Mouse (Mus musculus) hindbrain, embryonic 14.5 days (tissue): ENCODE measurements at regions not wholly inside any gene's neighbourhood (a gene's known extent, or its start where the extent isn't known, plus 50 kb on each side); places are given as distances from the start of the nearest gene placed in this dataset.

Experiments
- ATAC-seq: fragments of 200-750 bp; cut with Nextera tagmentation; 2 replicates; pipeline ENCODE4 v1.8.0; 2017; ENCODE audit warnings: moderate number of reproducible peaks, mild to moderate bottlenecking, moderate TSS enrichment, moderate library complexity; ENCODE audit not compliant: low FRiP score
- DNase-seq: peaks from one replicate; pipeline ENCODE4 v3.0.0-alpha.2; 2015; ENCODE audit warnings: low spot score
- H3K27ac ChIP-seq: fragments of 300-500 bp; sonication (generic); 2 replicates; pipeline ENCODE4 v1.5.1; 2014; ENCODE audit warnings: mild to moderate bottlenecking, moderate library complexity
- H3K27me3 ChIP-seq: fragments of 300-500 bp; sonication (generic); 2 replicates; pipeline ENCODE4 v1.6.1; 2014; ENCODE audit warnings: mild to moderate bottlenecking, low read length, mixed read lengths; ENCODE audit not compliant: control insufficient read depth, insufficient read depth
- H3K36me3 ChIP-seq: fragments of 300-500 bp; sonication (generic); replicated peaks from 2 replicates; pipeline ENCODE4 v1.6.1; 2014; ENCODE audit not compliant: control insufficient read depth, insufficient read depth
- H3K4me1 ChIP-seq: fragments of 300-500 bp; sonication (generic); replicated peaks from 2 replicates; pipeline ENCODE4 v1.6.1; 2014; ENCODE audit warnings: antibody characterized with exemption, low read length, mixed read lengths; ENCODE audit not compliant: control insufficient read depth, insufficient read depth
- H3K4me2 ChIP-seq: fragments of 300-500 bp; sonication (generic); replicated peaks from 2 replicates; pipeline ENCODE4 v1.6.1; 2014; ENCODE audit warnings: mild to moderate bottlenecking, moderate library complexity
- H3K4me3 ChIP-seq: fragments of 300-500 bp; sonication (generic); replicated peaks from 2 replicates; pipeline ENCODE4 v1.5.1; 2014; ENCODE audit warnings: mild to moderate bottlenecking, low read length
- H3K9ac ChIP-seq: fragments of 300-500 bp; sonication (generic); 2 replicates; pipeline ENCODE4 v1.6.1; 2014
- H3K9me3 ChIP-seq: fragments of 300-500 bp; sonication (generic); 2 replicates; pipeline ENCODE4 v1.6.1; 2016; ENCODE audit warnings: low read length; ENCODE audit not compliant: control insufficient read depth
- WGBS: fragments of 180-500 bp; shearing (Covaris S2); extraction: QIAGEN DNeasy Blood & Tissue Kit; methylation state at CpG from one replicate; pipeline ENCODE4 v1.1.7; 2014; 5-methylcytosine and 5-hydroxymethylcytosine counted together

DNA sequence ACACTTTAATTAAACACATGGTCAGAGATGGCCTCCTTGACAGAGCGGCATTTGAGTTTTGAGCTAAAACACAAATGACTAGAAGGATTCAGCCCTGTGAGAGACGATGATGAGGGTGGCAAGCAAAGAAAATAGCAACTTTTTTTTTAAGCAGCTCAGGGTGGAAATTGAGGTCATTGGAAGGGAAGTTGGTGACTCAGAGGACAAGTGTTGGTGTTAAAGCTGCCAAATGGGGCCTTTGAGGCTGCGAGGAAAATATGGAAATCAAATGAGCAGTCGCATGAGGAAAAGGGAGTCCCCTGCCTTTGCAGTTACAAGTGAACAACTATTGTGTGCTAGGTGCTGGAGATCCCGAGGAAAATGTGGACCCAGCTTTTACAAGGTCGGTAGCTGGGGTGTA lies 69.5 kb upstream of the Cplx2 start:
- Histone ChIP-seq H3K9me3 (no peaks in the 10 kb centered on the region), H3K9ac (peak overlapping the region; percentile 97), H3K4me3 (0 out of 2 replicates have a peak overlapping the region, but pooled peaks have one; percentile 64), H3K4me1 (peaks cover 14% of the 10 kb centered on the region), H3K27me3 (no peaks in the 10 kb centered on the region), H3K4me2 (peak overlapping the region; percentile 95), H3K27ac (peak overlapping the region; percentile 98; the same call in 1 of the 2 replicates), H3K36me3 (no peaks in the 10 kb centered on the region)
- 43% methylated on average over 6 of the region's 6 CpGs for WGBS
- DNase-seq (no peak), ATAC-seq (no peak)

DNA sequence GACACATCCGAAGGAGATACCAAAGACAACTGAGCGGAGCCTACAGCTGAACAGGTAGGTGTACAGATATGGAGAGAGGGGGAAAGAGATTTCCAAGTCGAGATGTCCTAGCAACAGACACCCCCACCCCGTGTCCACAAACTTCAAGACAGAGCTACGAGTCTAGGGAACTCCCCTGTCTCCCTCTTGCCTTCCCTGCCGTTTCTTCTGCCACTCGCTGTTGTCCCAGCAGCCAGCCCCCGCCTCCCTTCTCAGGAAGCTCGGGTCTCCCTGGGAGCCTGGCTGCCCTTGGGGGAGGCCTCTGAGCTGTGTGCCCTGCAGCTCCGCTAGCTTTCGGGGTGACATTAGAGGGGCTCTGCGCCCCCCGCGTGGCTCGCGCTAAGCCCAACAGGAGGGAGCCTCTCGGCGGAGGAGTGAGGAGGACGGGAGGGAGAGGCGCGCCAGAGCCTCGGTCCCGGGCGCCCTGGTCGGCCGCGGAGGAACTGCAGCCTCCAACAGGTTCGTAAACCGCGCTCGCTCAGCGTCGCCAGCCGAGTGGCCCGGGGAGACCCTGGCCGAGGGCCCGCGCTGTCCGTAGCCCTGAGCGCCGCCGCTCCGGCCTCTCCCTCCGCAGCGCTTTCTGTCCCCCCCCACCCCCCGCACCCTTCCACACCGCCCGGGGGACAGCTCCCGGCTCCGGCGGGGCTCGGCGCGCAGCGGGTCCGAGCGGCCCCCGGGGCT lies 68.6 kb upstream of the Cplx2 start:
- Histone ChIP-seq H3K9me3 (no peaks in the 10 kb centered on the region), H3K27ac (peak overlapping the region; percentile 98), H3K36me3 (no peaks in the 10 kb centered on the region), H3K27me3 (no peaks in the 10 kb centered on the region), H3K4me3 (peak overlapping the region; percentile 64), H3K4me1 (peaks cover 14% of the 10 kb centered on the region), H3K9ac (peak overlapping the region; percentile 97), H3K4me2 (peak overlapping the region; percentile 95)
- 1% methylated on average over 55 of the region's 58 CpGs for WGBS
- ATAC-seq: peak; percentile 51
- peak; percentile 53 for DNase-seq

DNA sequence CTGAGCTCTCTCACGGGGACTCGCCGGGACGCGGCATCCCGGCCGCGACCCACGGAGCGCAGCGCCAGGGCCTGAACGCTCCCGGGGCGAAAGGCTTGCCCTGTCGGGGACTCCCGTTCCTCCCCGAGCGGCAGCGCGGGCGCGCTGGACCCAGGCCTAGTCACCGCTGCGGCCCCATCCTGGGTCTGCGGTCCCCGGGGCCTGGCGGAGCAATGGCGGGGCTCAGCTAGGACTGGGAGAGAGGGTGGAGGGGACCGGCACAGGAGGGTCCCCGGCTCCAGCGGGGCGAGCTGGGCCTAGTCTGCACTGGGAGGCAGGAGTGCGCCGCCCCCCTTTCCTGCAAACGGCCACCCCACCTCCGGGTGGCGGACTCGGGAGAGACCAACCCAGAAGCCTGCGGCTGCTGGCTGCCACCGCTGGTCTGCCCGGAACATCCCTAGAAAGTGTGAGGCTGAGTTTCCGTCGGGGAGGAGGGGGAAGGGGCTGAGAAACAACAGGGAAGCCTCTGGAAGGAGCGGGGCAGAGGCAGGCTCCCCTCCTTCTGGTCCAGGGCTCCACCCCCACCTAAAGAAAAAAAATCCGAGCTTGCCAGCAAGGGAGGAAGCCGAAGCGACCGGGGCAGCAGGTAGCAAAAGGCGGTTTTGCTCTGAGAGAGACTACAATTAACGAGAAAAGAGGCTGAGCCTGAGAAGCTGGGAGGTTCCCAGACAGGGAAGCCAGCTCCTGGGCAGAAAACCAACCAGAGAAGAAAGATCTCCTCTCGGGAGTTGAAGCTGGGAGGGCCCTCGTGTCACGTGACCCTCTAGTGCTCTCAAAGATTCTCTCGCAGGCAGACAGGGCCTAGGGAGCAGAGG lies 67.9 kb upstream of the Cplx2 start:
- peaks cover 14% of the 10 kb centered on the region for H3K4me1 ChIP-seq
- WGBS: under 1% methylated on average over 46 of the region's 54 CpGs
- peak overlapping the region; percentile 95 for H3K4me2 ChIP-seq
- H3K27ac ChIP-seq: peak overlapping the region; percentile 98
- H3K36me3 ChIP-seq: no peaks in the 10 kb centered on the region
- H3K27me3 ChIP-seq: no peaks in the 10 kb centered on the region
- peak; percentile 78 for ATAC-seq
- H3K4me3 ChIP-seq: peak overlapping the region; percentile 64
- peak; percentile 77 for DNase-seq
- H3K9me3 ChIP-seq: no peaks in the 10 kb centered on the region
- peak overlapping the region; percentile 97 for H3K9ac ChIP-seq

DNA sequence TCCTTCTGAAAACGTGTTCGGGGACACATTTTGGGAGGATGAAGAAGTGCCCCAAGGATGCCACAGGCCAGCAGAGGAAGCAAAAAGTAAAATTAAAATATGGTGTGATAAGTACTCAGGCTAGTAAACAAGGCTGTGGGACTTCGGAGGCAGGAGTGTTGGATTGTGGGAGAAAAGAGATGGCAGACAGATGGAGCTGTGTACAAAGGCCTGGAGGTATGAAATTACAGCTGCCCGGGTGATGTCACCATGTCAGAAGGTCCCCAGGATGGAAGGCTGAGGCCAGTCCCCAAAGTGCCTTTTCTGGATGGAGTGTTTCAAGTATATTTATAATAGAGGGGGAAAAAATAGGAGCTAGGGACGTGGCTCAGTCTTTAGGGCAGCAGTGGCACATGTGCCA lies 66.9 kb upstream of the Cplx2 start:
- Histone ChIP-seq H3K4me1 (peaks cover 22% of the 10 kb centered on the region), H3K9ac (peak overlapping the region; percentile 97; the same call in 1 of the 2 replicates), H3K4me3 (no peak overlapping the region), H3K27ac (peak overlapping the region; percentile 98), H3K4me2 (peak overlapping the region; percentile 95), H3K27me3 (no peaks in the 10 kb centered on the region), H3K9me3 (no peaks in the 10 kb centered on the region), H3K36me3 (no peaks in the 10 kb centered on the region)
- WGBS: 53% methylated on average over 5 of the region's 5 CpGs
- DNase-seq (no peak), ATAC-seq (no peak)

DNA sequence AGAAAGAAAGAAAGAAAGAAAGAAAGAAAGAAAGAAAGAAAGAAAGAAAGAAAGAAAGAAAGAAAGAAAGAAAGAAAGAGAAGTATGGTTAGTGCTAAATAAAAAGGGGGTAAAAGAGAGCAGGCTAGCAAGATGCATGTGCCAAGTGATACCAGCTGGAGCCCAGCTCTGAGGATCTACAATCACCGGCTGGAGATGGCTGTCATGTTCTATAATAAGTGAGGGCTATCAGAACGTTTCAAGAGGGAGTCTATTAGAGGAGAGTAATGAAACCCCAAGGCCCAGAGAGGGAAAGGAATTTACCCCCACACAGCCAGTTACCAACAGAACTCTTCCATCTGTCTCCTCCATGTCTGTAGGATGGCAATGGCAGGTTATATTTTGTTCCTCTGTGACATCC lies 62.6 kb upstream of the Cplx2 start:
- WGBS: 33% methylated on average over 2 of the region's 2 CpGs
- Histone ChIP-seq H3K27ac (peak overlapping the region; percentile 77), H3K4me2 (no peak overlapping the region), H3K9ac (no peak overlapping the region), H3K36me3 (no peaks in the 10 kb centered on the region; the same call in 1 of the 2 replicates), H3K27me3 (no peaks in the 10 kb centered on the region), H3K9me3 (no peaks in the 10 kb centered on the region), H3K4me1 (peaks cover 28% of the 10 kb centered on the region), H3K4me3 (no peak overlapping the region)
- DNase-seq (no peak), ATAC-seq (no peak)

DNA sequence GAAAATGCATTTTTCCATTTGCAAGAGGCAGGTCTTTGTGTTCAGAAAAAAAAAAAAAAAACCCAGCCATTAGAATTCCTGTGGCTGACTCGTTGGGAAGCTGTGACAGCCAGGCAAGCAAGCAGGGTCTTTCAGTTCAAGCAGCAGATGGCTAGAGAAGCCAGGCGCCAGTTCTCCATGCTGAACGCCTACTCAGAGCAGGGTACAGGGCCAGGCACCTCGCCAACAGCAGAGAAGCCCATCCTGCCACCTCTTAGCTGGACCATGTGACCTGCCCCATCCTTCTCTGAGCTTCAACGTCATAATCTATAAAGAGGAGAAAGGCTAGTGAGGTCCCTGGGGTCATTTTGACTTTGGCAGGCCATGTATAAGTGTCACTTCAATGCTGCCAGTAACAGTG lies 61.8 kb upstream of the Cplx2 start:
- H3K4me1 ChIP-seq: peaks cover 21% of the 10 kb centered on the region
- no peaks in the 10 kb centered on the region for H3K27me3 ChIP-seq
- no peak overlapping the region for H3K4me2 ChIP-seq
- peak; percentile 81 for ATAC-seq
- H3K27ac ChIP-seq: peak overlapping the region; percentile 77
- H3K9ac ChIP-seq: no peak overlapping the region
- no peaks in the 10 kb centered on the region; the same call in 1 of the 2 replicates for H3K36me3 ChIP-seq
- peak; percentile 61 for DNase-seq
- H3K9me3 ChIP-seq: no peaks in the 10 kb centered on the region
- 13% methylated on average over 5 of the region's 5 CpGs for WGBS
- H3K4me3 ChIP-seq: no peak overlapping the region

DNA sequence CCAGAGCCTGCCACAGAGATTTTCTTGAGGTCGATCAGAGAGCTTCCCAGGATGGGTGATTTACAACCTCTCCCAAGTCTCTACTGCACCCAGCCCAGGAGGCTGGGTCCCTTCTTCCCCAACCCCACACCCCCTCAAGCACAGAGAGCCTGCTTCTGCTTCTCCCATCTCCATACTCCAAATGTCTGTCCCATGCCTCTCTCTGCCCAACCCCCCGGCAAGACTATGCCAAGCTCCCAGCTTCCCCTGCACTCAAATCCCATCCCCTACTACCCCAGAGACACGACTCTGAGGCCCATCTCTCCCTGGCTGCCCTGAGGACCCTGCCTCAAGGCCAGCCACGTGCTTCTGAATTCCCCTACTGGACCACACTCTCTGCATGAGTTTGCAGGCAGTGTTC lies 61.0 kb upstream of the Cplx2 start:
- ATAC-seq: no peak
- peak overlapping the region; percentile 77 for H3K27ac ChIP-seq
- H3K4me3 ChIP-seq: no peak overlapping the region
- H3K9ac ChIP-seq: no peak overlapping the region
- H3K4me2 ChIP-seq: no peak overlapping the region
- no peaks in the 10 kb centered on the region; the same call in 1 of the 2 replicates for H3K36me3 ChIP-seq
- H3K9me3 ChIP-seq: no peaks in the 10 kb centered on the region
- no peak for DNase-seq
- WGBS: 59% methylated on average over 4 of the region's 4 CpGs
- no peaks in the 10 kb centered on the region for H3K27me3 ChIP-seq
- H3K4me1 ChIP-seq: peaks cover 19% of the 10 kb centered on the region

DNA sequence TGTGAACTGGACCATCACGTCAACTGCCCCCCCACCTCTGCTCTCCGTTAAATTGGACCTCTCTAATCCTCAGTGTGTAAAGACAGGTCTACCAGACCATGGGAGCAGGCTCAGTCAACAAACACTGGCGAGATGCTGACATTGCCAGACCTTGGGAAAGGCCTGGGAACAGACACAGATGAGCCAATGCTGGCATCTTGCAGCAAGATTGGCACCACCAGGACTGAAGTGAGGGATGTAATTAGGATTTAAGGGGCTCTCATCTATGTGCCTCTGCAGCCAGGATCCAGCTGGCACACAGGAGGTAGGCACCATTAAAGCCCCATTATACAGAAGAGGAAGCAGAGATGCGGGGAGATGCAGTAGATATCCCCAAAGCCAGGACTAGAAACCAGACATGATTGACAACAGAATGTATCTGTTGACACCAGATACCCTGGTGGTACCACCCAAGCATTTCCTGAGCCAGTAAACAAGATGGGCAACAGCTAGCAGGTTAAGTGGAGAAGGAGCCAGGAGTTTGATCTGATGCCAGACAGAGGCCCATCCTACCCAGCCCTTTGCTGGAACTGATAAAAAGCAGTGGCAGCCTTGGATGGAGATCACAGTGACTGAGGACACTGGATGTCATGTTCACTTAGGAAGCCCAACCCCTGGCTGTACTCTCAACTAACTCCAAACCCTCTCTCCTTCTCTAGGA lies 59.7 kb upstream of the Cplx2 start:
- H3K36me3 ChIP-seq: no peaks in the 10 kb centered on the region; the same call in 1 of the 2 replicates
- no peak overlapping the region for H3K4me2 ChIP-seq
- WGBS: 86% methylated on average over 4 of the region's 4 CpGs
- no peak overlapping the region for H3K4me3 ChIP-seq
- DNase-seq (no peak), ATAC-seq (no peak)
- H3K27ac ChIP-seq: no peak overlapping the region
- peaks cover 19% of the 10 kb centered on the region for H3K4me1 ChIP-seq
- no peaks in the 10 kb centered on the region for H3K27me3 ChIP-seq
- no peak overlapping the region for H3K9ac ChIP-seq
- no peaks in the 10 kb centered on the region for H3K9me3 ChIP-seq
